Mouse (Mus musculus): ENCODE results near the gene Actn1. TPM values are rescaled to one million over a fixed set of nuclear protein-coding genes. Genes with fewer than 3 reads are reported as not detected.

The Actn1 gene
- polyA plus RNA-seq (2014; fragmentation: Illumina TruSeq; extraction: RNeasy Lipid Tissue Mini Kit (QIAGEN cat#74804); ENCODE audit: low read depth, low replicate concordance) = 3.9 TPM

DNA sequence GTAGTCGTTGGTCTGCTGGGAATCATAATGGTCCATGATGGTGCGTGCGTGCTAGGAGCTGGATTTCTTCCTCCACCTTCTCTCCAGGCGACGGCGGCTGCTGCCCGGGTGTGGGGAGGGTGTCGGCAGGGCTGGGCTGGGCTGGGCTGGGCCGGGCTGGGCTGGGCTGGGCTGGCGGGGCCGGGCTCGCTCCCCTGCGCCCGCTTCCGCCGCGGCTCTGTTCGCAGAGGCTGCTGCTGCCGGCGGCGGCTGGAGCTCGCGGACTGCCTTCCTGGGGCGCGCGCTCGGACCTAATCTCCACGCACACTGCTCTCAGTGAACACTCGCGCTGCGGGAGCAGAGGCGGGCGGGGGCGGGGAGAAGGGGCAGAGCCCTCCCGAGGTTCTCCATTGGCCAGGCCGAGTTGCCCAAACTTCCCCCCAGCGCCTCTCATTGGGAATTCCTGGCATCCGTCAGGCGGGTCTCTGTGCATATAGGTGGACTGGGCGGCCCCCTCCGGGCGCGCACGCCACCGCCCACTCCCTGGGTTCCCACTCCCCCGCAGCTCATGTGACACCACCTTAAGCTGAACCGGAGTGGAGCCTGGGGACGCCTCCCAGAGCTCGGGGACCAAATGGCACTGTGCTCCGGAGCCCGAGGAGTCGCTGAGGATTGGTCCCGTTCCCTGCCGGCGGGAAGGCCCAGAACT is at the start of gene Actn1:
Actn1 (minus strand) TSS at position 316 of the 688 bp plus-strand sequence.

Other genes with a start within 250 kb of the Actn1 start
- 27.5 TPM for gene Zfp36l1, start 147.4 kb downstream of the Actn1 start, polyA plus RNA-seq (2014; fragmentation: Illumina TruSeq; extraction: RNeasy Lipid Tissue Mini Kit (QIAGEN cat#74804); ENCODE audit: low read depth, low replicate concordance)
- 125 TPM for gene Dcaf5, start 176.2 kb upstream of the Actn1 start, polyA plus RNA-seq (2014; fragmentation: Illumina TruSeq; extraction: RNeasy Lipid Tissue Mini Kit (QIAGEN cat#74804); ENCODE audit: low read depth, low replicate concordance)
- 38.7 TPM for gene Exd2, start 202.7 kb upstream of the Actn1 start, polyA plus RNA-seq (2014; fragmentation: Illumina TruSeq; extraction: RNeasy Lipid Tissue Mini Kit (QIAGEN cat#74804); ENCODE audit: low read depth, low replicate concordance)